Mouse (Mus musculus) kidney, adult 18-20 months (tissue): Measurements from ENCODE around the gene Grb7.

ENCODE experiments used
- DNase-seq: peaks from one replicate; pipeline ENCODE4 v3.0.0; 2021

The Grb7 gene

GRCm38 (mm10) chr11:98473916-98474479, 27.8 kb downstream of the Grb7 start:
- DNase-seq: no peak

GRCm38 (mm10) chr11:98474967-98475366, 28.8 kb downstream of the Grb7 start:
- no peak for DNase-seq

- DNase-seq: no peak
Measured at GRCm38 (mm10) chr11:98475630-98476433, 29.6 kb downstream of the Grb7 start.

GRCm38 (mm10) chr11:98476434-98476807, 30.2 kb downstream of the Grb7 start:
- no peak for DNase-seq

- no peak for DNase-seq
Measured at GRCm38 (mm10) chr11:98477011-98477701, 31.0 kb downstream of the Grb7 start.

- DNase-seq: no peak
Measured at GRCm38 (mm10) chr11:98479026-98479939, 33.1 kb downstream of the Grb7 start.

GRCm38 (mm10) chr11:98479940-98480497, 33.8 kb downstream of the Grb7 start:
- DNase-seq: no peak

- no peak for DNase-seq
Measured at GRCm38 (mm10) chr11:98481231-98481630, 35.0 kb downstream of the Grb7 start.

GRCm38 (mm10) chr11:98482067-98482466, 35.9 kb downstream of the Grb7 start:
- no peak for DNase-seq

GRCm38 (mm10) chr11:98485749-98486148, 39.6 kb downstream of the Grb7 start:
- DNase-seq: no peak

- DNase-seq: no peak
Measured at GRCm38 (mm10) chr11:98487526-98488040, 41.4 kb downstream of the Grb7 start.

GRCm38 (mm10) chr11:98488540-98489234, 42.5 kb downstream of the Grb7 start:
- no peak for DNase-seq

GRCm38 (mm10) chr11:98491571-98491970, 45.4 kb downstream of the Grb7 start:
- no peak for DNase-seq

GRCm38 (mm10) chr11:98492959-98493358, 46.8 kb downstream of the Grb7 start:
- no peak for DNase-seq

- no peak for DNase-seq
Measured at GRCm38 (mm10) chr11:98493394-98493793, 47.2 kb downstream of the Grb7 start.

- DNase-seq: no peak
Measured at GRCm38 (mm10) chr11:98495176-98495719, 49.1 kb downstream of the Grb7 start.

GRCm38 (mm10) chr11:98497388-98498288, 51.4 kb downstream of the Grb7 start:
- DNase-seq: no peak

- no peak for DNase-seq
Measured at GRCm38 (mm10) chr11:98504926-98505325, 58.7 kb downstream of the Grb7 start.
